Mouse (Mus musculus): Measurements from ENCODE around the gene Retreg3.

GRCm38 (mm10) chr11:101059473-101059872 lies 60.2 kb downstream of the Retreg3 start:
- TF ChIP-seq POLR2A (IDR thresholded peaks at IDR 0.05; ENCODE audit: insufficient read depth, low read depth, low read length): no peak
- no peak for TF ChIP-seq CTCF (IDR thresholded peaks at IDR 0.05; ENCODE audit: insufficient read depth, low read depth, low read length)
